In genomic region chr5:144542711-144543308, GRCm38 (mm10) we compare ENCODE assay signal across 8 mouse cellular contexts. TPM values are rescaled to one million over a fixed set of nuclear protein-coding genes. Genes with fewer than 3 reads are reported as not detected.
DNase-seq lines count a peak whose midpoint lies in the region; ATAC-seq lines count a peak whose summit lies in the region.

No protein-coding gene starts in this region.

- no peak for ATAC-seq in megakaryocyte, adult 5-6 weeks (ENCODE audit: poor library complexity, severe bottlenecking)

- peak; percentile 8 for DNase-seq in kidney, postnatal 14 days
- DNase-seq in kidney, adult 8-10 months = no peak
- peak; percentile 78 for DNase-seq in embryo, embryonic 11 days
- DNase-seq in left cerebral cortex, adult 9 months (ENCODE audit: low spot score in 2 of 2) = peak; percentile 71 to 81
- peak; percentile 65 for DNase-seq in retina, postnatal 1 day
- DNase-seq in ovary, postnatal 10 days (ENCODE audit: low spot score) = no peak
- no peak for DNase-seq in cerebellum, postnatal 14 days

RNA-seq across cellular contexts. Expression of gene Nptx2, which starts 2.9 kb away (rescaled TPM):
- not detected in 2 replicates for total RNA-seq in megakaryocyte, adult 5-6 weeks (2015)
- not detected in 2 replicates for total RNA-seq in megakaryocyte, adult 5-6 weeks (2017)

Comparison
In these comparisons a context has a peak if more than half of its experiments do, and no peak if none do; other contexts are left out.
1. DNase-seq: peak in kidney, postnatal 14 days (single experiment), embryo, embryonic 11 days (single experiment), left cerebral cortex, adult 9 months (2 of 2) and retina, postnatal 1 day (single experiment); none in kidney, adult 8-10 months (0 of 2), ovary, postnatal 10 days (single experiment) and cerebellum, postnatal 14 days (0 of 2).